Mouse (Mus musculus) liver, embryonic 14.5 days (tissue): ENCODE results near the gene Ppp1ca. TPM values are rescaled to one million over a fixed set of nuclear protein-coding genes. Genes with fewer than 3 reads are reported as not detected.

Source experiments
- ATAC-seq: fragments of 200-750 bp; cut with Nextera tagmentation; 2 replicates; pipeline ENCODE4 v1.8.0; 2017; ENCODE audit warnings: moderate number of reproducible peaks, mild to moderate bottlenecking, moderate library complexity; ENCODE audit not compliant: insufficient read depth
- DNase-seq, 3 experiments: peaks; one replicate each; pipeline ENCODE4 v3.0.0-alpha.2; 2012 to 2013; ENCODE audit warnings: low read depth in 3 of 3, low spot score in 3 of 3
- H3K27ac ChIP-seq: fragments of 300-500 bp; sonication (generic); 2 replicates; pipeline ENCODE4 v1.5.1; 2014; ENCODE audit warnings: moderate library complexity, mild to moderate bottlenecking, control low read depth, inconsistent platforms
- H3K27me3 ChIP-seq: fragments of 300-500 bp; sonication (generic); 2 replicates; pipeline ENCODE4 v1.6.1; 2014; ENCODE audit warnings: mild to moderate bottlenecking, low read length, moderate library complexity; ENCODE audit not compliant: control insufficient read depth, insufficient read depth
- H3K36me3 ChIP-seq: fragments of 300-500 bp; sonication (generic); replicated peaks from 2 replicates; pipeline ENCODE4 v1.6.1; 2014; ENCODE audit warnings: low read depth; ENCODE audit not compliant: control insufficient read depth, insufficient read depth
- H3K4me1 ChIP-seq, 2 experiments: fragments of 200-500 bp in 1 of 2; fragments of 300-500 bp in 1 of 2; sonication (generic) in 1 of 2; replicated peaks; 2 replicates each; pipeline ENCODE4 v1.6.1; 2012 to 2014; ENCODE audit warnings: antibody characterized with exemption in 1 of 2, inconsistent platforms in 1 of 2, low read length in 1 of 2; ENCODE audit not compliant: control insufficient read depth in 2 of 2, insufficient read depth in 2 of 2
- H3K4me2 ChIP-seq: fragments of 300-500 bp; sonication (generic); 2 replicates; pipeline ENCODE4 v1.6.1; 2014; ENCODE audit warnings: low read depth, mild to moderate bottlenecking, control low read depth, moderate library complexity
- H3K4me3 ChIP-seq, 2 experiments: fragments of 200-500 bp in 1 of 2; fragments of 300-500 bp in 1 of 2; sonication (generic) in 1 of 2; 2 replicates each; pipeline ENCODE4 v1.5.1; 2012 to 2014; ENCODE audit warnings: low read depth in 2 of 2, low read length in 2 of 2, mild to moderate bottlenecking in 2 of 2, control low read depth in 1 of 2, inconsistent platforms in 1 of 2, moderate library complexity in 1 of 2; ENCODE audit not compliant: insufficient read depth in 1 of 2
- H3K9ac ChIP-seq: fragments of 300-500 bp; sonication (generic); replicated peaks from 2 replicates; pipeline ENCODE4 v1.6.1; 2014; ENCODE audit warnings: mild to moderate bottlenecking, control low read depth, moderate library complexity
- H3K9me3 ChIP-seq: fragments of 300-500 bp; sonication (generic); 2 replicates; pipeline ENCODE4 v1.6.1; 2016; ENCODE audit warnings: low read length, mixed read lengths; ENCODE audit not compliant: control insufficient read depth
- CTCF ChIP-seq: IDR thresholded peaks from 2 replicates; pipeline ENCODE4 v1.5.1; 2016; ENCODE audit warnings: antibody characterized with exemption, low read depth, control low read depth
- EP300 ChIP-seq: IDR thresholded peaks from 2 replicates; pipeline ENCODE4 v1.6.1; 2016; ENCODE audit warnings: antibody characterized with exemption, low read depth
- WGBS: fragments of 180-500 bp; shearing (Covaris S2); extraction: QIAGEN DNeasy Blood & Tissue Kit; methylation state at CpG from one replicate; pipeline ENCODE4 v1.1.7; 2014; ENCODE audit not compliant: insufficient replicate concordance; 5-methylcytosine and 5-hydroxymethylcytosine counted together
- polyA plus RNA-seq, 2 experiments: library from polyadenylated mRNA; depleted of rRNA in 1 of 2; stranded (reverse) in 1 of 2; unstranded in 1 of 2; fragments of >200 nt; fragmentation: Nextera tagmentation in 1 of 2; extraction: Ambion mirVana in 1 of 2; gene quantifications; 2 replicates each; pipeline versions ENCODE4 v1.2.1 to v1.2.3; 2012 to 2014

Gene Ppp1ca
- polyA plus RNA-seq, 2 experiments, result 214 to 432 TPM

DNA sequence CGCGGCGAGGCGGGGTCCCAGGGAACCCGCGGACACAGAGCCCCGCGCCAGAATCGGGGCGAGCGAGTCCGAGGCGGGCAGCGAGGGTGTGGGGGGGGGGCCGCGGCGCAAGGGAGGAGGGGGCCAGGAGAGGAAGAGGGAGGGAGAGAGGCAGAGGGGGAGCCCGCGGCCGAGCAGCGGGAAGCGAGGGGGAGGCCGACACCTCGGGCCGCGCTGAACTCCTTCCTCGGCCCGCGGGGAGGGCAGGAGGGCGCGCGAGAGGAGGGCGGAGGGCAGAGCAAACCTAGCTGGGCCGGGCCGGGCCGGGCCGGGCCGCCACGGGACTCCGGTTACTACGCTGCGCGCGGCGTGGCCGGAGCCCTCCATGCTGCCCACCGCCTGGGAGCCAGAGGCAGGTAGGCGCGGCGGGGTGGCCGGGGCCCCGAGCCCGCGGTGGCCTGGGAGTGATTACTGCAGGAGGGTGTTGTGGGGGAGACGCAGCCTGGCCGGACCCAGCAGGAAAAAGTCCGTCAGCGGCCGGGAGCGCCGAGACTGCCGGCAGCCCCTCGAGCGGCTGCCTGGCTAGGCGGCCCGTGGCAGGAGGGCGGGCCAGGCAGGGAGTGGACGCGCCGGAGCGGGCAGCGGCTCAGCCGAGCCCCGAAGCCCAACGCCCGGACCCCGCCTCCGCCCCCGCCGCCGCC lies 23.0 kb downstream of the Ppp1ca start:
- DNase-seq, result no peak
- no peaks in the 10 kb centered on the region for H3K36me3 ChIP-seq
- H3K4me3 ChIP-seq, result peak overlapping the region; percentile 51 to 52
- TF ChIP-seq EP300, result no peak
- TF ChIP-seq CTCF, result no peak
- H3K9me3 ChIP-seq, result no peaks in the 10 kb centered on the region
- H3K27ac ChIP-seq, result no peak overlapping the region
- H3K9ac ChIP-seq, result peak overlapping the region; percentile 45
- WGBS, result under 1% methylated on average over 72 of the region's 81 CpGs
- H3K4me1 ChIP-seq, result peaks cover 0 to 8% of the 10 kb centered on the region in 2 experiments; a peak in 2 of 4 replicates
- H3K4me2 ChIP-seq, result peak overlapping the region; percentile 63
- peaks cover 69% of the 10 kb centered on the region for H3K27me3 ChIP-seq
- peak; percentile 19; the same call in 1 of the 2 replicates for ATAC-seq

DNA sequence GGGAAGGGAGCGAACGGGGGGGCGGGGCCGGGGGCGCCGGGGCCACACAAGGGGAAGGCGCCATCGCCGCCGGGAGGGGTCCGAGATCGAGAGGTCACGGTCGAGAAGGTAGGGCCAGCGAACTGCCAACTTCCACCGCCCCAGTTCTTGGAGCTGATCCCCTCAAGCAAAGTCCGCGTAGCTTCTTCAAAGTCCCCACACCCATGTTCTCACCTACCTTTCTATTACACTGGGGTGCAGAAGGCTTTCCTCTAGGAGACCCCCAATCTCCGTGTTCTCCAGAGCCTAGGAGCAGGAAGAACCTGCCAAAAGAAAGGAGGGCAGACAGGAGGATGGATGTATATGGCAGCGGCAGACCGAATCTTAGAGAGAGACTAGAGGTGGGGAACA lies 23.6 kb downstream of the Ppp1ca start:
- WGBS, result 2% methylated on average over 21 of the region's 21 CpGs
- ATAC-seq, result no peak
- TF ChIP-seq EP300 (no peak), CTCF (no peak)
- no peaks in the 10 kb centered on the region for H3K9me3 ChIP-seq
- H3K27ac ChIP-seq, result no peak overlapping the region
- H3K4me3 ChIP-seq, result peak overlapping the region in 1 of 2 experiments; percentile 52; a peak in 2 of 4 replicates
- H3K4me2 ChIP-seq, result peak overlapping the region; percentile 63
- peaks cover 0 to 8% of the 10 kb centered on the region in 2 experiments; a peak in 3 of 4 replicates for H3K4me1 ChIP-seq
- no peak overlapping the region for H3K9ac ChIP-seq
- no peak for DNase-seq
- no peaks in the 10 kb centered on the region for H3K36me3 ChIP-seq
- peaks cover 69% of the 10 kb centered on the region for H3K27me3 ChIP-seq

DNA sequence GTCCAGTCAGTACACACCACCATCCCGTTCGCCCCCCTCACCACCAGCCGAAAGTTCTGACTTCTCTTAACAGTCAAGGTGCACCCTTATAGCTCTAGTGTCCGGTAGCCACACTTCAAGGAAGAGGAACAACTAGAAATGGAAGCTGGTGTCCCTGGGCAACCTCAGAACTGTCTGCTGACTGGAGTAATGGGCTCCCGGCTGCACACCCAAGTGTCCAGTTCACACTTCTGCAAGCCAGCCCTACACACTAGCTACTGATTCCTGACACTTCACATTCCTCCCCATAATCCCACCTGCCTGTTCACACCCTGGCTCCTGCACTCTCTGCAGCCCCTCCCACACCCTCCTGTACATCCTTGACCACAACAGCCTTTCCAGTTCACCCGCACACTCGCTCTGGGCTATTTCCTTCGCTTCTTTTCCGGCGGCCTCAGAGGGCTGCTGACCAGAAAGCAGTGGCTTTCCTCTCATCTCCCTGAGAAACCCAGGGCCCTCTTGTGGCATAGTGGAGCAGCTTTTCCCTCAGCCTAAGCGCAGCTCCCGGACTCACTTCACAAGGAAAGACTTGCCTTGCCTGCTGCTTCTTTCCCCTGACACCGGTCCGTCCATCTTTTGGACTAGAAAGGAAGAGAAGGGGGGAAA lies 24.3 kb downstream of the Ppp1ca start:
- H3K4me3 ChIP-seq, result no peak overlapping the region
- H3K9me3 ChIP-seq, result no peaks in the 10 kb centered on the region
- no peak for DNase-seq
- no peak overlapping the region for H3K27ac ChIP-seq
- no peak for ATAC-seq
- H3K27me3 ChIP-seq, result peaks cover 69% of the 10 kb centered on the region
- peak; percentile 45 for TF ChIP-seq CTCF
- no peak for TF ChIP-seq EP300
- H3K4me1 ChIP-seq, result peaks cover 0 to 12% of the 10 kb centered on the region in 2 experiments; a peak in 3 of 4 replicates
- H3K4me2 ChIP-seq, result no peak overlapping the region
- no peak overlapping the region for H3K9ac ChIP-seq
- WGBS, result 8% methylated on average over 14 of the region's 14 CpGs
- H3K36me3 ChIP-seq, result no peaks in the 10 kb centered on the region

DNA sequence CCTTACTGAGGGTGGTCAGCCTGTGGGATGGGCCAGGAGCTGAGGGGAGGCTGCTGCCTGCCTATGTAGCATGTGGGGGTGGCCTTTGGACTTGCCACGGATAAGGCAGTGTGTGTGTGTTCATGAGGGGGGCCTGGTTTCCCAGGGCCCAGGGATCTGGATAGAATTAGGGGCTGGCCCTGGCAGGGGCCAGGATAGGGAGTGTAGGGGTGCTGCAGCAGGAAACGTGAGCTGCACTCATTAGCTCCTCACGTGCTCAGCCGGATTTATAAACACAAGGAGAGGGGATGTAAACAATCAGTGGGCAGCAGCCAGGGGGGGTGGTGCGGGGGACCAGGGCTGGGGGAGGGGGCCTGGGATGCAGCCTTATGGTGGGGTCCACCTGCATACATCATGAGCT lies 25.3 kb downstream of the Ppp1ca start:
- H3K9me3 ChIP-seq, result no peaks in the 10 kb centered on the region
- H3K9ac ChIP-seq, result no peak overlapping the region
- 41% methylated on average over 5 of the region's 5 CpGs for WGBS
- H3K36me3 ChIP-seq, result no peaks in the 10 kb centered on the region
- peaks cover 59% of the 10 kb centered on the region for H3K27me3 ChIP-seq
- no peak overlapping the region for H3K27ac ChIP-seq
- no peak overlapping the region for H3K4me3 ChIP-seq
- no peak for ATAC-seq
- H3K4me2 ChIP-seq, result no peak overlapping the region
- DNase-seq, result no peak
- TF ChIP-seq EP300, result no peak
- TF ChIP-seq CTCF, result no peak
- peaks cover 0 to 12% of the 10 kb centered on the region in 2 experiments; a peak in 3 of 4 replicates for H3K4me1 ChIP-seq

DNA sequence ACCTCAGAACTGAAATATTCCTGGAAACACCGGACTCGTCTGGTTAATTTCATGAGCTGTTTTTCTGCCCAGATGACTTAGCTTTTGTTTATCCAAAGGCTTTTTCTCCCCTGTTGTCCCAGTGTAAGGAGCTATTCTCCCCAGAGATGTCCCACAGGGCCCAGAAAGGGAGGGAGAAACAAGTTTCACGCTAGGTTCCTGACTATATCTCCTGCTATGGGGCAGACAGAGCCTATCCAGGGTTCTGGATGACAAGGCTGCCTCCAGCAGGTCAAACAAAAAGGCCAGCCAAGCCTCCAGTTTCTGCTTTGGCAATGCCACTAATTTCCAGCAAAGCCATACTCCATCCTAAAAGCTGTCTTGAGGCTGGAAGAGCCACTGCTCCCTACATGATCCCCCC lies 26.0 kb downstream of the Ppp1ca start:
- Histone ChIP-seq H3K9ac (no peak overlapping the region), H3K4me3 (no peak overlapping the region), H3K4me2 (no peak overlapping the region), H3K9me3 (no peaks in the 10 kb centered on the region), H3K27ac (no peak overlapping the region), H3K36me3 (no peaks in the 10 kb centered on the region), H3K4me1 (peaks cover 0 to 14% of the 10 kb centered on the region in 2 experiments; a peak in 3 of 4 replicates), H3K27me3 (peaks cover 52% of the 10 kb centered on the region)
- 56% methylated on average over 3 of the region's 3 CpGs for WGBS
- ATAC-seq (no peak), DNase-seq (no peak)
- TF ChIP-seq EP300, result no peak
- no peak for TF ChIP-seq CTCF
